Mouse (Mus musculus) midbrain, embryonic 14.5 days (tissue): ENCODE measurements around the gene Chrna7. TPM values are rescaled to one million over a fixed set of nuclear protein-coding genes. Genes with fewer than 3 reads are reported as not detected.

Experiments used
- ATAC-seq: fragments of 200-750 bp; cut with Nextera tagmentation; 2 replicates; pipeline ENCODE4 v1.8.0; 2017; ENCODE audit warnings: moderate number of reproducible peaks, moderate library complexity; ENCODE audit not compliant: low FRiP score, low TSS enrichment
- DNase-seq: peaks from one replicate; pipeline ENCODE4 v3.0.0-alpha.2; 2015
- H3K27ac ChIP-seq: fragments of 300-500 bp; sonication (generic); replicated peaks from 2 replicates; pipeline ENCODE4 v1.5.1; 2014; ENCODE audit warnings: mild to moderate bottlenecking, low read depth, low read length, moderate library complexity
- H3K27me3 ChIP-seq: fragments of 300-500 bp; sonication (generic); 2 replicates; pipeline ENCODE4 v1.6.1; 2014; ENCODE audit warnings: low read length, control low read depth, mixed read lengths; ENCODE audit not compliant: control insufficient read depth, insufficient read depth
- H3K36me3 ChIP-seq: fragments of 300-500 bp; sonication (generic); 2 replicates; pipeline ENCODE4 v1.6.1; 2014; ENCODE audit warnings: low read length, control low read depth; ENCODE audit not compliant: control insufficient read depth, insufficient read depth
- H3K4me1 ChIP-seq: fragments of 300-500 bp; sonication (generic); 2 replicates; pipeline ENCODE4 v1.6.1; 2014; ENCODE audit warnings: mild to moderate bottlenecking, antibody characterized with exemption, low read length, control low read depth; ENCODE audit not compliant: control insufficient read depth, insufficient read depth
- H3K4me2 ChIP-seq: fragments of 300-500 bp; sonication (generic); 2 replicates; pipeline ENCODE4 v1.6.1; 2014; ENCODE audit warnings: mild to moderate bottlenecking, low read length, moderate library complexity
- H3K4me3 ChIP-seq: fragments of 300-500 bp; sonication (generic); replicated peaks from 2 replicates; pipeline ENCODE4 v1.5.1; 2014; ENCODE audit warnings: low read depth, low read length
- H3K9ac ChIP-seq: fragments of 300-500 bp; sonication (generic); replicated peaks from 2 replicates; pipeline ENCODE4 v1.6.1; 2014; ENCODE audit warnings: mild to moderate bottlenecking, low read length, moderate library complexity
- H3K9me3 ChIP-seq: fragments of 300-500 bp; sonication (generic); 2 replicates; pipeline ENCODE4 v1.6.1; 2016; ENCODE audit warnings: low read length, control low read depth, mixed read lengths; ENCODE audit not compliant: control insufficient read depth
- WGBS: fragments of 180-500 bp; shearing (Covaris S2); extraction: QIAGEN DNeasy Blood & Tissue Kit; methylation state at CpG from one replicate; pipeline ENCODE4 v1.1.7; 2014; 5-methylcytosine and 5-hydroxymethylcytosine counted together
- polyA plus RNA-seq: library from polyadenylated mRNA; unstranded; fragments of >200 nt; fragmentation: Nextera tagmentation; extraction: Ambion mirVana; gene quantifications from 2 replicates; pipeline ENCODE4 v1.2.1, GENCODE M21; 2014

Chrna7 gene
- polyA plus RNA-seq = 4.4 and 4.9 TPM in 2 replicates

GRCm38 (mm10) chr7:63212084-63212723 is at the start of gene Chrna7:
TSS of gene Chrna7 (minus strand) at chr7:63212569.
- Histone ChIP-seq H3K4me3 (peak within 1 kb of the TSS; percentile 74), H3K27me3 (no peaks in the 10 kb centered on the region), H3K36me3 (no peaks in the 10 kb centered on the region), H3K4me2 (peak within 1 kb of the TSS; percentile 88), H3K4me1 (peaks cover 12% of the 10 kb centered on the region), H3K9ac (peak within 1 kb of the TSS; percentile 76), H3K27ac (peak within 1 kb of the TSS; percentile 74), H3K9me3 (no peaks in the 10 kb centered on the region)
- ATAC-seq (peak; percentile 94), DNase-seq (peak; percentile 95)
- WGBS = under 1% methylated on average over 63 of the region's 73 CpGs

GRCm38 (mm10) chr7:63249404-63249803 is 37.0 kb upstream of the Chrna7 start:
- Histone ChIP-seq H3K4me2 (no peak overlapping the region), H3K36me3 (no peaks in the 10 kb centered on the region), H3K27ac (no peak overlapping the region), H3K27me3 (no peaks in the 10 kb centered on the region), H3K4me1 (no peaks in the 10 kb centered on the region), H3K9me3 (no peaks in the 10 kb centered on the region), H3K4me3 (no peak overlapping the region), H3K9ac (no peak overlapping the region)
- WGBS = 82% methylated on average over 2 of the region's 2 CpGs
- ATAC-seq (no peak), DNase-seq (no peak)

DNA sequence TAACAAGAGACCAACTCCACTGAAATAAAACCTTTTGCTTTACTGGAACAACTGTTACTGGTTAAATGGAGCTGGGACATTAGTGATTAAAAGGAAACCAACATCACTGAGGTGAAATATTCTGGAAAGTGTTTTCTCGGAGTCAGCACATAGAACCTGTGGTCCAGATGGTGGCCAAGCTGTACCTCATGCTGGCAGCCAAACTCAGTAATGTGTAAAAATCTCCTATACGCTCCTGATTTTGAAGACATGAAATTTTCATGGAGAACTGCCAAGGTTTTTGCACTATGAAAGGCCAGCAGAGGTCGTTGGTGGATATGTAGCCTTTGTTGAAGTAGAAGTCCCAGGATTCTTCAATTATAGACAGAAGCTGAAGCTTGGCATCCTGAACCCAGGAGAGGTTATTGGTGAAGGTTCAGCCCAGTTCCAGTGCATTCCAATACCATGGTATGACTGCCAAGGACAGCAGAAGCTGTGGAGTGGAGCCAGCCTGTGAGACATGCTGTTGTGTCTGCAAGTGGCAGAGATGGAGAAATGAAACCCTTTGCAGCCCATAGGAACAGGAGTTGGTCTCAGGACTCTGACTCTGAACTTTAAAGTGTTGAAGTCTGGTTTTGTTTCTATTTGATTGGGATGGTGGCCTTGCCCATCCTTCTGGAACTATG is 25.6 kb upstream of the Chrna7 start:
- Histone ChIP-seq H3K9me3 (no peaks in the 10 kb centered on the region), H3K4me2 (no peak overlapping the region), H3K27me3 (no peaks in the 10 kb centered on the region), H3K4me1 (no peaks in the 10 kb centered on the region), H3K27ac (no peak overlapping the region), H3K4me3 (no peak overlapping the region), H3K36me3 (no peaks in the 10 kb centered on the region), H3K9ac (no peak overlapping the region)
- ATAC-seq = no peak
- DNase-seq = no peak
- 85% methylated on average over 3 of the region's 3 CpGs for WGBS

DNA sequence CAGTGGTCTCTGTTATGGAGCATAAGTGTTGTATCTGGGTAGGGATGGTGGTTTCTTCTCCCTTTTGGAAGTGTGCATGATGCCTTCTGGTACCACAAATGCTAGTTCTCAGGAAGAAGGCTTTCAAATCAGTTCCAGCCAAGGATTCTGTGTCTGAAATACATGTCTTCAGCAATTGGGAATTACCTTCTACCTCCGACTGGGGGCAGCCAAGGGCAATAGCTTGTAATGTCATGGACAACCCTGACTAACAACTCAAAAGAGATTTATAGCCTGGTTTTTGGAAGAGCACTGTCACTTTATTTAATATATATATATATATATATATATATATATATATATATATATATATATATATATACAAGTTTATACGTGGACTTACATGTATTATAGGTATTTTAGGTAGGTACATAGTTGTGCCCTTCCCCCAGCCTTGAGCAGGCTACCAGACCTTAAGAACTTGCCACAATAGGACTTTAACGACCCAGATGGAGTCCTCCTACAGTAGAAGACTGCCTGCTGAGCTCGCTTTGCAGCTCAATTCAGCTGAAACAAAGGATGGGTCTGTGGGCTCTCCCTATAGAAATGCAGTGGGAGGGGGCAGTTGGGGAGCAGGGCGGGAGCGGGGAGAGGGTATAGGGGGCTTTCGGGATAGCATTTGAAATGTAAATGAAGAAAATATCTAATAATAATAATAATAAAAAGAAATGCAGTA is 12.9 kb upstream of the Chrna7 start:
- H3K36me3 ChIP-seq = no peaks in the 10 kb centered on the region
- ATAC-seq (no peak), DNase-seq (no peak)
- no peak overlapping the region for H3K4me3 ChIP-seq
- H3K4me2 ChIP-seq = no peak overlapping the region
- H3K4me1 ChIP-seq = no peaks in the 10 kb centered on the region
- H3K9me3 ChIP-seq = no peaks in the 10 kb centered on the region
- no peak overlapping the region for H3K27ac ChIP-seq
- no peak overlapping the region for H3K9ac ChIP-seq
- no peaks in the 10 kb centered on the region for H3K27me3 ChIP-seq
- 21% methylated on average over 7 of the region's 7 CpGs for WGBS

DNA sequence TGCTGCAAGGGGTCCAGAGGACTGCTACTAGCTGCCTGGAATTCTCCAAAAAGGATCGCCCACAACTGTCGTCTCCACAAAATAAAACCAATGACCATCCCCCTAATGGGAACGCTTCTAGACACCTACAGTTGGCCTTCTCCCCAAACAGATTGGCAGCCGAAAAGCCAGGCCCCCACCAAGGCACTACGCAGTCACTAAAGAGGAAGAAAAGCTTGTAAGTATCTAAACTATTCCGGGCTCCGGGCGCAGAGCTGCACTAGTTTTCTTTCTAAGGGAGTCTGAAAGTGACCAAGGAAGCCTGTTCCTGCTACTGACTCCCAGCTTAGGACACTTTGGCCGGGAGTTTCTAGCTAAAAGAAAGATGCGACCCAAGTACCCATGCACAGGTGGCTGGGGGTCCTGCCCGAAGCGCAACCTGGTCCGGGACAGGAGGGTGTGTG is 707 bp downstream of the Chrna7 start:
- H3K4me3 ChIP-seq = peak overlapping the region; percentile 74
- no peaks in the 10 kb centered on the region for H3K27me3 ChIP-seq
- peaks cover 12% of the 10 kb centered on the region for H3K4me1 ChIP-seq
- H3K4me2 ChIP-seq = peak overlapping the region; percentile 88
- ATAC-seq = no peak
- no peaks in the 10 kb centered on the region for H3K36me3 ChIP-seq
- DNase-seq = no peak
- no peaks in the 10 kb centered on the region for H3K9me3 ChIP-seq
- H3K27ac ChIP-seq = peak overlapping the region; percentile 74; the same call in 1 of the 2 replicates
- peak overlapping the region; percentile 76 for H3K9ac ChIP-seq
- under 1% methylated on average over 13 of the region's 13 CpGs for WGBS

DNA sequence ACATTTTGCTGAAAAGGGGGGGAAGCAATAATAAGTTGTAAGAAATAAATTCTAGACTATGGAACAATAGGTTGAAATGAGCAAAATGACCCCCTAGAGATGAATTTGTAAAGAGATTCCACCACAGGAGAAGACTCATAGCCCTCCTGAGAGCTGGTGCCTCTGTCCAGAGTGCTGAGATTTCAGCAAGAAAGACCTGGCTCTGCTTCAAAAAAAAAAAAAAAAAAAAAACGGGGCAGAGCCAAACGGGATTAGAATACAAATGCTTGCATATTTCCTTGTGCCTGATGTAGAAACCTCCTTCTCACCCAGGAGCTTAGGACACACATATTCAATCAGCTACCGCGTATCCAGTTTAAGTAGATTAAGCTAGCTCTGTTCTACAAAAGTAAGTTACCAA is 2.9 kb downstream of the Chrna7 start:
- DNase-seq (peak; percentile 46), ATAC-seq (no peak)
- no peak overlapping the region for H3K9ac ChIP-seq
- no peak overlapping the region for H3K4me2 ChIP-seq
- peaks cover 12% of the 10 kb centered on the region for H3K4me1 ChIP-seq
- H3K36me3 ChIP-seq = no peaks in the 10 kb centered on the region
- H3K9me3 ChIP-seq = no peaks in the 10 kb centered on the region
- 3% methylated on average over 4 of the region's 4 CpGs for WGBS
- H3K27ac ChIP-seq = no peak overlapping the region
- H3K27me3 ChIP-seq = no peaks in the 10 kb centered on the region
- no peak overlapping the region for H3K4me3 ChIP-seq

GRCm38 (mm10) chr7:63207137-63207536 is 5.2 kb downstream of the Chrna7 start:
- WGBS = 70% methylated on average over 2 of the region's 2 CpGs
- no peak overlapping the region for H3K4me3 ChIP-seq
- H3K4me1 ChIP-seq = peaks cover 12% of the 10 kb centered on the region
- no peaks in the 10 kb centered on the region for H3K9me3 ChIP-seq
- no peaks in the 10 kb centered on the region for H3K27me3 ChIP-seq
- no peaks in the 10 kb centered on the region for H3K36me3 ChIP-seq
- no peak for ATAC-seq
- no peak overlapping the region for H3K9ac ChIP-seq
- no peak overlapping the region for H3K27ac ChIP-seq
- peak; percentile 55 for DNase-seq
- H3K4me2 ChIP-seq = no peak overlapping the region

DNA sequence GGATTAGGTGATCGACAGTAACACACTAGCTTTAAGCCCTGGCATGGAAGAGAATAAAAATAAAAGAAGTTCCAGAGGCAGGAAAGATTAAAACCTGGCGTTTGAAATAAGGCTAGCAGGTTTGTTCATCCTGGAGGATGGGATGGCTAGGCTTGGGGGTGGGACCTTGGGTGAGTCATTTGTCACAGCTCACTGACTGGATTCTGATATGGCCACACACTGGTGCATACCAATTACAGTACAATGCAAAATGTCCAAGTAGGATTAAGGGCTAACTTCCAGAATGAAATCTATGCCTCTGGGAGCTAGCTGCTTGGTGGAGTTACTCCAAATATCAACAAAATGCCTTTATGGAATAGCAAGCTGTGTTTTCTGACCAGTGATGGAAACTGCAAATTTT is 16.8 kb downstream of the Chrna7 start:
- no peak for ATAC-seq
- no peak for DNase-seq
- no peaks in the 10 kb centered on the region for H3K27me3 ChIP-seq
- peaks cover 3% of the 10 kb centered on the region; the same call in 1 of the 2 replicates for H3K4me1 ChIP-seq
- H3K36me3 ChIP-seq = no peaks in the 10 kb centered on the region
- no peak overlapping the region for H3K9ac ChIP-seq
- H3K4me3 ChIP-seq = no peak overlapping the region
- no peak overlapping the region for H3K4me2 ChIP-seq
- no peak overlapping the region for H3K27ac ChIP-seq
- no peaks in the 10 kb centered on the region for H3K9me3 ChIP-seq
- 47% methylated on average over 2 of the region's 2 CpGs for WGBS
